Mouse (Mus musculus): ENCODE results near the gene Zc3hav1. TPM values are rescaled to one million over a fixed set of nuclear protein-coding genes. Genes with fewer than 3 reads are reported as not detected.
"Not testable (repeated sequence)": the region's sequence is repeated elsewhere in the genome, so short reads cannot be mapped to it uniquely, and the experiment has no call there.

The Zc3hav1 gene
- polyA plus RNA-seq, 1 experiment from 2014 or later: 5.1 TPM

- ATAC-seq (replicated peaks; ENCODE audit: low FRiP score); H3K36me3 ChIP-seq; H3K4me3 ChIP-seq (replicated peaks); H3K9me3 ChIP-seq (replicated peaks); H3K4me2 ChIP-seq; H3K9ac ChIP-seq; H3K27ac ChIP-seq: not testable (repeated sequence)
- Histone ChIP-seq H3K4me1 (peaks cover 12% of the 10 kb centered on the region), H3K27me3 (peaks cover 39% of the 10 kb centered on the region)
- whole genome bisulfite sequencing: 91% methylated on average over 11 of the region's 11 CpGs
These were observed 4.8 kb upstream of the Zc3hav1 start for GRCm38 (mm10) chr6:38359044-38359735.

DNA sequence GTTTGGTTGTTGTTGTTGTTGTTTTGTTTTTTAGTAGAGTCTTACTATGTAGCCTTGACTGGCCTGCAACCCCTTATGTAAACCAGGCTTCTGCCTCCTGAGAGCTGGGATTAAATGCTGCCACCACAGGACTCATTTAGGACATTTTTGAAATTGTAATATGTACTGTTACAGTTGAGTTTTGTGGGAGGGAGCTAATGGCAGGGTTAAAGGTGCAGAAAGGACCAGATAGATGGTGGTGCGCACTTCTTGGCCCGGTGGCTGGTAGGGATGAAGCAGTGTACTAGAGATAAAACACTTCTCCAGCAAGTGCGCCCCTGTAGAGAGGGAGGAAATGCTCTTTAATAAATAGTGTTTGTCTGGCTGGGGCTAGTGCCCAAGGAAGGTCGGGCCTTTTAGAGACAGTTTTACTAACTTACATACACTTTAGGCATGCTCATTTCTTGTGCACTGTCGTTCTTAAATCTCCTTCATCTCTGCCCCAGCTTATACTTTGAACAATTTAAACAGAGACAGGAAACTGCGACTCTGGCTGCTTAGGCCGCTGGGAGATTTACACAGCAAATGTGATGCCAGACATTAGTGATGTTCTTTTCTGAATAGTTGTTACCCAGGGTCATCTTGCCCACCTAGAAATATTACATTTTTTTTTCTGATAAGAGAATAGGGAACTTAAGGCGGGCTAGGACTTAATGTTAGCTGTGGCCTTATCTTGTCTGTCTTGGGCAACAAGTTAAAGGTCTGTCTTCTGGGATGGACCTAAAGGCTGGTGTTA is 4.0 kb upstream of the Zc3hav1 start:
- Histone ChIP-seq H3K36me3 (no peaks in the 10 kb centered on the region), H3K4me3 (replicated peaks) (no peak overlapping the region), H3K4me2 (no peak overlapping the region), H3K9me3 (replicated peaks) (no peaks in the 10 kb centered on the region), H3K27me3 (peaks cover 46% of the 10 kb centered on the region), H3K9ac (no peak overlapping the region), H3K4me1 (peaks cover 18% of the 10 kb centered on the region), H3K27ac (no peak overlapping the region)
- 75% methylated on average over 8 of the region's 8 CpGs for WGBS
- ATAC-seq (replicated peaks; ENCODE audit: low FRiP score): no peak

GRCm38 (mm10) chr6:38357603-38358252 is 3.3 kb upstream of the Zc3hav1 start:
- Histone ChIP-seq H3K36me3 (no peaks in the 10 kb centered on the region), H3K27me3 (peaks cover 53% of the 10 kb centered on the region), H3K9me3 (replicated peaks) (no peaks in the 10 kb centered on the region), H3K4me2 (no peak overlapping the region), H3K9ac (no peak overlapping the region), H3K4me1 (peaks cover 21% of the 10 kb centered on the region), H3K4me3 (replicated peaks) (no peak overlapping the region), H3K27ac (no peak overlapping the region)
- WGBS: 69% methylated on average over 5 of the region's 5 CpGs
- ATAC-seq (replicated peaks; ENCODE audit: low FRiP score): no peak

DNA sequence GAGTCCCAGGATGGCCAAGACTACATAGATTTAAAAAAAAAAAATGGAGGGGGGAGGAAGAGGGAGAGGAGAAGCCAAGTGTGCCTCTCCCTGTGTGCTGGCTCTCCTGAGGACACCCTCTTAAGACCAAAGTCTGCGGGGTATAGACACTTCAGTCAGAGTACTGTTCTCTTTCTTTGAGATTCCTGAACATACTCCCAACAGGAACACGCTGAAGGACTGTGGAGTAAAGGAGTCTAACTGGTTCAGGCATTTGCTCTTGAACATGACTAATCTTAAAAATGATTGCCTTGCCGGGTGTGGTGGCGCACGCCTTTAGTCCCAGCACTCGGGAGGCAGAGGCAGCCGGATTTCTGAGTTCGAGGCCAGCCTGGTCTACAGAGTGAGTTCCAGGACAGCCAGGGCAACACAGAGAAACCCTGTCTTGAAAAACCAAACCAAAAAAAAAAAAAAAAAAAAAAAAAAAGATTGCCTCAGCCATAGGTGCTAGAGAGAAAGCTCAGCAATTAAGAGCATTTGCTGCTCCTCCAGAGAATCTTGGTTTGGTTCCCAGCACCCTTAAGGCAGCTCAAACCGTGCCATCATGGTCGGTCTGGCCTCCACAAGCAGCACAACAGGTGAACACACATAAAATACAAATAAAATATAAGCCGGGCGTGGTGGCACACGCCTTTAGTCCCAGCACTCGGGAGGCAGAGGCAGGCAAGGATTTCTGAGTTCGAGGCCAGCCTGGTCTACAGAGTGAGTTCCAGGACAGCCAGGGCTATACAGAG is 2.4 kb upstream of the Zc3hav1 start:
- Histone ChIP-seq H3K27me3 (peaks cover 61% of the 10 kb centered on the region), H3K4me1 (peaks cover 21% of the 10 kb centered on the region)
- not testable (repeated sequence) for H3K9ac ChIP-seq; H3K27ac ChIP-seq; H3K4me2 ChIP-seq; H3K4me3 ChIP-seq (replicated peaks); H3K9me3 ChIP-seq (replicated peaks); ATAC-seq (replicated peaks; ENCODE audit: low FRiP score); H3K36me3 ChIP-seq
- 81% methylated on average over 15 of the region's 15 CpGs for WGBS

GRCm38 (mm10) chr6:38355862-38356261 is 1.5 kb upstream of the Zc3hav1 start:
- Histone ChIP-seq H3K4me3 (replicated peaks) (no peak overlapping the region), H3K9me3 (replicated peaks) (no peaks in the 10 kb centered on the region), H3K9ac (no peak overlapping the region), H3K4me1 (peaks cover 21% of the 10 kb centered on the region), H3K4me2 (no peak overlapping the region), H3K27ac (no peak overlapping the region), H3K36me3 (no peaks in the 10 kb centered on the region), H3K27me3 (peaks cover 69% of the 10 kb centered on the region)
- WGBS: 18% methylated on average over 7 of the region's 7 CpGs
- ATAC-seq (replicated peaks; ENCODE audit: low FRiP score): no peak

DNA sequence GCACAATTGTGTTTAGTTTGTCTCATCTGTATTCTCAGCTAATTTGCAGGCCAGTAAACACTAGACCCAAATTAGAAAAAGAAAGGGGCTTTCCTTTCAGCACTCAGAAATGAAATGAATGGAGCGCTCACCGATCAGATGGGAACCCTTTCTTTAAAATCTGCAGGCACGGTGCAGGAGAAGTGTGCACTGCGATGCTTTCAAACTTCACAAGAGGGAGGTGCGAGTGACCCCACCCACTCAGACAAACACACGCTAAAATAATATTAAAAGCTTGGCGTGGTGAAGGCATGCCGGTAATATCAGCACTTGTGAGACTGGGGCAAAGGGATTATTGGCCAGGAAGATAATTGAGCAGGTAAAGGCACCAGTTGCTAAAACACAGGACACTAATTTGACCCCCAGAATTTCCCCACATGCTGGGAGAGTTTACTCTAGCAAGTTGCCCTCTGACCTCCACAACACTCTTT is 986 bp upstream of the Zc3hav1 start:
- H3K4me1 ChIP-seq: peaks cover 21% of the 10 kb centered on the region
- WGBS: 5% methylated on average over 8 of the region's 8 CpGs
- no peak overlapping the region for H3K27ac ChIP-seq
- no peak for ATAC-seq (replicated peaks; ENCODE audit: low FRiP score)
- no peaks in the 10 kb centered on the region for H3K9me3 ChIP-seq (replicated peaks)
- peak overlapping the region; percentile 69 for H3K4me3 ChIP-seq (replicated peaks)
- H3K4me2 ChIP-seq: peak overlapping the region; percentile 86
- H3K9ac ChIP-seq: no peak overlapping the region
- no peaks in the 10 kb centered on the region for H3K36me3 ChIP-seq
- peaks cover 73% of the 10 kb centered on the region for H3K27me3 ChIP-seq

DNA sequence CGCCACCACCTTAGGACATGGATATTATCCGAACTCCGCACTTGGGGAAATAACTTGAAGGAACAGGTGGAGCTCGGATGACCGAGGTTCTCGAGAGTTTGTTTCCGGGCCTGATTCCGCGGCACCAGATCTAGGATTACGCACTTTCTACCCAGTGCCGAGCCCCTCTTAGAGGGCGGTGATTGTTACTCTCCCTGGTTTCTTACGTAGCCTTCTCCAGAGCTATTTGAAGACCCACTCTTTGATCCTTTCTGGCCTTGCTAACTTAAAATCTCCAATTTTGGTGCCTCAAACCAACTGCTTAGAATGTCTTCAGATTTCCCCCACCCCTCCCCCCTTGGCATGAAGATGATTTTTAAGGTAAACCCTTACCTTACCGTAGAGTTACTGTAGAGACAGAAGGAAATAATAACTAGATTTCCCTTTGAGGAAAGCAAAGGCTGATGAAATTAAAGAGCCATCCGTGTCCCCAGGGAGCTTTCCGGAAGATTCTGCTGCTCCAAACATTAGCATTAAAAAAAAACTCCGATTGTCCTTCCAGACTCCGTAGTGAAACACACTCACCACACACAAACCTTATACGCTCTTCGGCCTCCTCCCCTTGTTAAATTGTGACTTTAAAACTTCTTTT is 435 bp upstream of the Zc3hav1 start:
- Histone ChIP-seq H3K36me3 (no peaks in the 10 kb centered on the region), H3K27me3 (peaks cover 79% of the 10 kb centered on the region), H3K27ac (0 out of 2 replicates have a peak overlapping the region, but pooled peaks have one; percentile 41), H3K9me3 (replicated peaks) (no peaks in the 10 kb centered on the region), H3K4me2 (peak overlapping the region; percentile 86), H3K4me3 (replicated peaks) (peak overlapping the region; percentile 69), H3K9ac (0 out of 2 replicates have a peak overlapping the region, but pooled peaks have one; percentile 60), H3K4me1 (peaks cover 21% of the 10 kb centered on the region)
- 3% methylated on average over 20 of the region's 20 CpGs for WGBS
- ATAC-seq (replicated peaks; ENCODE audit: low FRiP score): peak; percentile 23; the same call in 1 of the 2 replicates

DNA sequence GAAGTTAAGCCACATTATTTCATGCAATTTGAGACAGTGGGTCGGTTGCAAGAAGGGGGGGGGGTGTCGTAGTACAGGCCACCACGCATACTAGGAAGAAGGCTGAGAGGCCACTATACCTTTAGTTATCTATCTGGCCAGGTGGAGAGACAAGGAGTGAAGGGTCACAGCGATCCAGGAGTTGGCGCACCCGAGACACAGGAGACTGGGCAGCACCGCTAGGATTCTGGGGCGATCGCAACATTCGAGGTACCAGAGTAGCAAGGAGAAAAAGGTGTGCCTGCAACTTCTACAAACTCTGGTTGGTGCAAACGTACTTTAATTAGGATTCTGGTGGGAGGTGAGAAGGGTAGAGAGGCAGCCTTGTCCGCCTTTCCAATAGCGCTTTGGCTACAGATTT is 1.2 kb downstream of the Zc3hav1 start:
- H3K4me1 ChIP-seq: peaks cover 21% of the 10 kb centered on the region
- H3K9me3 ChIP-seq (replicated peaks): no peaks in the 10 kb centered on the region
- 4% methylated on average over 13 of the region's 13 CpGs for WGBS
- H3K27ac ChIP-seq: no peak overlapping the region
- peak overlapping the region; percentile 86 for H3K4me2 ChIP-seq
- peak overlapping the region; percentile 69 for H3K4me3 ChIP-seq (replicated peaks)
- no peaks in the 10 kb centered on the region for H3K36me3 ChIP-seq
- no peak overlapping the region for H3K9ac ChIP-seq
- peaks cover 81% of the 10 kb centered on the region for H3K27me3 ChIP-seq
- ATAC-seq (replicated peaks; ENCODE audit: low FRiP score): no peak

DNA sequence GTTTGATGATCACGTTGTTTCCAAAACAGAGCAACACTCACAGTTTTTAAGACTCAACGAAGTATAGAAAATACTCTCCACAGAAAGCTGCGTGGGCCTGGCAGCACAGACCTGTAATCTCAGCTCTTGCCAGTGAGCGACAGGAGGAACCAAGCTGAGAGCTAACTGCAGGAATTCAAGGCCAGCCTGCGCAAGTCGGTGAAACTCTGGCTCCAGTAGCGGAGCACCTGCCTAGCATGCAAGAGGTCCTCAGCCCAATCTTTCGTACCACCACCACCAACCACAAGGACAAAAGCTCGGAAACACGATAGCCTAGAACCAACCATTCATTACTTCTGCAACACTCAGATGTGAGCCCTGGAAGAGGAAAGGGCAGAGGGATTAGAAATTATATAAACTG is 2.0 kb downstream of the Zc3hav1 start:
- 14% methylated on average over 10 of the region's 10 CpGs for WGBS
- peak overlapping the region; percentile 27; the same call in 1 of the 2 replicates for H3K4me2 ChIP-seq

DNA sequence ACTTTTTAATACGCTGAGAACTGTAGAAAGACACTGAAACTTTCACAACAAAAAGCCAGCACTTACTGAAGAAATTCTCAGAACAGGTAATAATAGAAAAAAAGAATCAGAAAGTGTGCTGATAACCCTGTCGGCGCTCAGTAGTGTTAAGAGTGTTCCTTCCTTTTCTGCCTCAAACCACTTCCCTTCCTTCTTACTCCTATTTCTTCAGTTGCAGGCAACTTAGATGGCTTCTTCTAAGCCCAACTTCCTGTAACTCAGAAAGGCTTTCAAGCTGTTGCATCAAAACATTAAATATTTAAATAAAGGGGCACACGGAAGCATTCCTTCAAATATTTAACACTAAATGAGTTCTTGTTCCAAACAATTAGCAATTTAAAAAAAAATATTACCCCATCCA is 2.5 kb downstream of the Zc3hav1 start:
- Histone ChIP-seq H3K4me1 (peaks cover 21% of the 10 kb centered on the region), H3K36me3 (no peaks in the 10 kb centered on the region), H3K27me3 (peaks cover 72% of the 10 kb centered on the region), H3K27ac (no peak overlapping the region), H3K4me2 (no peak overlapping the region), H3K9ac (no peak overlapping the region), H3K9me3 (replicated peaks) (no peaks in the 10 kb centered on the region), H3K4me3 (replicated peaks) (no peak overlapping the region)
- 58% methylated on average over 4 of the region's 4 CpGs for WGBS
- no peak for ATAC-seq (replicated peaks; ENCODE audit: low FRiP score)

More for the DNA sequence above, 2.0 kb downstream of the Zc3hav1 start:
- no peaks in the 10 kb centered on the region for H3K9me3 ChIP-seq (replicated peaks)
- no peaks in the 10 kb centered on the region for H3K36me3 ChIP-seq
- H3K27me3 ChIP-seq: peaks cover 76% of the 10 kb centered on the region
- H3K4me3 ChIP-seq (replicated peaks): peak overlapping the region; percentile 69
- H3K27ac ChIP-seq: no peak overlapping the region
- H3K4me1 ChIP-seq: peaks cover 21% of the 10 kb centered on the region
- H3K9ac ChIP-seq: no peak overlapping the region
- no peak for ATAC-seq (replicated peaks; ENCODE audit: low FRiP score)

GRCm38 (mm10) chr6:38349806-38350205 is 4.6 kb downstream of the Zc3hav1 start:
- Histone ChIP-seq H3K9me3 (replicated peaks) (no peaks in the 10 kb centered on the region), H3K27ac (no peak overlapping the region), H3K4me1 (peaks cover 14% of the 10 kb centered on the region), H3K9ac (no peak overlapping the region), H3K36me3 (no peaks in the 10 kb centered on the region), H3K4me2 (no peak overlapping the region), H3K27me3 (peaks cover 51% of the 10 kb centered on the region), H3K4me3 (replicated peaks) (no peak overlapping the region)
- 74% methylated on average over 9 of the region's 9 CpGs for WGBS
- ATAC-seq (replicated peaks; ENCODE audit: low FRiP score): no peak
